Mouse (Mus musculus) retina, postnatal 1 day (tissue): ENCODE measurements at regions not wholly inside any gene's neighbourhood (a gene's known extent, or its start where the extent isn't known, plus 50 kb on each side); places are given as distances from the start of the nearest gene placed in this dataset.

Source experiments
- DNase-seq: peaks from one replicate; pipeline ENCODE4 v3.0.0-alpha.2; 2012

DNA sequence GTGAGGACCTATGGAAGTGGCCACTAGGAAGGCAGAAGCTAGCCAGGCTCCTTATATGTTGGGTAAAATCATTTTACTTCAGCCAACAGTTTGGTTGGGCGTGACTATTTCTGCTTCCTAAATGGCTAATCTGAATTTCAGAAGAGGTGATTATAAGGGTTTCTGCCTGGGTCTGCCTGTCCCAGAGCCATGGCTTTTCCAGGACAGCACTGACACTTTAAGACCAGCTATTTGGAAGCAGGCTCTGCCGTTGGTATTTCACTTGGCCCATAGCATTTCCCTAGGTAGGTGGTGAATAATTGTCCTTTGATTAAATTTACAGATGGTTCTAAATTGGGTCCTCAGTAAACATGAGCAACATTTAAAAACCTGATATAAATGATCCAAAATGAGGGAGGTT is 240.3 kb downstream of the Plpp3 start:
- no peak for DNase-seq

- no peak for DNase-seq
These were observed 244.9 kb downstream of the Plpp3 start for GRCm38 (mm10) chr4:105402021-105402420.

DNA sequence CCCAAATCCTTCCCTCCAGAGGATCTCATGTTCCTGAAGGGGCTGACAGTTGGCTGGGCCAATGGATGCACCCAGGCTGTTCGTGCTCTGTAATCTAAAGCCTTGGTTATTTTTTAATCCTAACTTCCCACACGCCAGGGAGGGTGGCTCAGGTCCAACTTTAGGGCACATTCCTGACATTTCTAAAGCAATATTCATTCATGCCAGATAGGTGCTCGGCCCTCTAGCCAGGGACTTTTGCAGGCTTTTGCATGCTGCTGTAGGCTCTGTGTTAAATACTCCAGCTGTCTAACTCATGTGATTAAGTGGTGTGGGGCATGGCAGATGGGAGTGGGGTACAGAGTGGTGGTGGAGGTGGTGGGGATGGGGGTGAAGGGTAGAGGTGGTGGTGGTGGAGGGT is 246.0 kb downstream of the Plpp3 start:
- no peak for DNase-seq

GRCm38 (mm10) chr4:105403686-105404085 is 246.5 kb downstream of the Plpp3 start:
- DNase-seq = no peak

GRCm38 (mm10) chr4:105405728-105406127 is 248.6 kb downstream of the Plpp3 start:
- no peak for DNase-seq

- no peak for DNase-seq
These were observed 249.8 kb downstream of the Plpp3 start for GRCm38 (mm10) chr4:105406786-105407464.

GRCm38 (mm10) chr4:105408896-105409295 is 251.7 kb downstream of the Plpp3 start:
- no peak for DNase-seq

DNA sequence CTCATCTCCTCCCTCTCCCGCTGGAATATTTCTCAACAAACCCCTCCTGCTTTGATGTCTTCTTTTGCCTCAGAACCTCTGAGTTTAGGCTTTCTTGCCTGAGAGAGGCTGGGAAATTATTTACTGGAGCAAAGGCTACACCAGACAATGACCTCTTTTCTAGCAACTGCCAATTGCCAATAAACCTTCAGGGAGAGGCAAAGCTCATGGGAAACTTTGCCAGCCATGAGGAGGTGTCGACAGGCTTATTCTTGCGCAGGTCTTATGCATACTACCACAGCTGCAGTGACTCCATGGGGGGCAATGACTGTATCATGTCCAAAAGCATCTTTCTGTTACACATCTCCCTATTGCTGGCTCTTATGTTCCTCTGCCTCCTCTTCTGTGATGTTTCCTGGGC is 260.0 kb downstream of the Plpp3 start:
- DNase-seq = no peak

DNA sequence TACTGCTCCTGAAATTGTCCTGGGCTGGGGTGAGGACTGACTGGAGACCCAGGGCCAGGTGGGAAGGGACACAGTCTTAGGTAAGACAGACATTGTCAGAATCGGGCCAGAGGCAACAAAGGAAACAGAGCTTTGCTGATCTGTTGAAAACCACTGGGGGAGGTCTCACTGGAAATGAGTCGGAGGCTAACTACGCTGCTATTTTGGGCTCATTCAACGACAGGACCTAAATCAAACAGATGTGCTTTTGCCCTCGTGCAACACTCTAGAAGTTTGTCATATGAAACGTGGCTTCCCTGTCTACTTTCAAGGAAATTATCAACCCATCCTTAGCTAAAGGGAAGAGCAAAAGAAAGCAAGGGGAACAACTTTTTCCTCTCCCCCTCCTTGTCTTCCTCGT is 265.3 kb downstream of the Plpp3 start:
- DNase-seq = no peak

GRCm38 (mm10) chr4:105423727-105424201 is 266.6 kb downstream of the Plpp3 start:
- DNase-seq = no peak

DNA sequence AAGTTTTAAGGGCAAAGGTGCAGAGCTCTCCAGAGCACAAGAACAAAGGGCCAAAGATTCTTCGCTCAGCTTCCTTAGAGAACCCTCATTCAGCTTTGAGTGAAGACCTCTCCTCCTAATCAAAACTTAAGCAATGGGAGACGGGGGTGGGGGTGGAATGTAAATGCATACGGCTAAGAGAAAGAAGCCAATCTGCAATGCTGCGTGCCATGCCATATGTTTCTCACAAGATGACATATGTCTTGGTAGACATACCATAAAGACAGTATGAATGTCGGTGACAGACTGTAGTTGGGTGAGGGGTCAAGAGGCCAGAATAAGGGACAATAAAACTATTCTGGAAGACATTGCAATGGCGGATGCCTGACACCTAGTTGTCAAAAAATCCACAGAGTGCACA is 267.9 kb downstream of the Plpp3 start:
- no peak for DNase-seq

- DNase-seq = no peak
These were observed 270.4 kb downstream of the Plpp3 start for GRCm38 (mm10) chr4:105427581-105427980.

GRCm38 (mm10) chr4:105429381-105430100 is 272.4 kb downstream of the Plpp3 start:
- no peak for DNase-seq

- no peak for DNase-seq
These were observed 275.3 kb downstream of the Plpp3 start for GRCm38 (mm10) chr4:105432461-105432860.

- no peak for DNase-seq
These were observed 280.0 kb downstream of the Plpp3 start for GRCm38 (mm10) chr4:105437141-105437540.

DNA sequence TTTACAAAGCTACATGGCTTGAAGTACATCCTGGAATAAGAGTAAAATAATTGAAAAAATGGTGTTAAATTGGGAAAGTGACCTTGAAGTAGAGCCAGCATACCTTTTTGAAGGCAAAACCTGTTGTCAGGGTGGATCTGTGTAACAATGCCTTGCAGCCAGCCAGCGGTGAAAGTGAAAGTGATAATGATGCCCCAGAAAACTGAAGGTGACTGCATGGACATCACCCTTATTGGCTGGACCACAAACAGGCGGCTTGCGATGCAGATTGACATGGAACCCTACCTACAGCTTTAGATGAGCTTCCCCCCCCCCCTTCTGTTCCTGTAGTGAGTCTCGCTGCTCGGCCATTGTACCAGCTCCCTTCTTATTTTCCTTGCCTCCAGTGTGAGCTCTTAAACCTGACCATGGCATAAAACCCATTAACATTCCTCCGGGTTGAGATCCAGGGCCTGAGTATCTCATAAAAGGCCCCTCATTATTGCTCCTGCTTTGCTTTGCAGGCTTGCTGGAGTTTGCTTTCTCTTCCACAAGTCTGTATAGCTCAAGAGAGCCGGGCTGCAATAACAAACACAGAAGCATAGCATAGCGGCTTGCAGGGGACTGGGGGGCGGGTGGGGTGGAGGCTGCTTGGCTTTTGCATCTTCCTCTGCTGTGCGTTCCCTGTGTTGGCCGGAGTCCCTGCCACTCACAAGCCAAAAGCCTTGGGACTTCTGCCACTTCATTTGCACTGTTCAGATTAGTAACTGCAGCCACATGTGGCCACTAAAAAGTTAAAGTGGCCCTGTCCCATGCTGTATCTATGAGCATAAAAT is 292.1 kb downstream of the Plpp3 start:
- DNase-seq = no peak

DNA sequence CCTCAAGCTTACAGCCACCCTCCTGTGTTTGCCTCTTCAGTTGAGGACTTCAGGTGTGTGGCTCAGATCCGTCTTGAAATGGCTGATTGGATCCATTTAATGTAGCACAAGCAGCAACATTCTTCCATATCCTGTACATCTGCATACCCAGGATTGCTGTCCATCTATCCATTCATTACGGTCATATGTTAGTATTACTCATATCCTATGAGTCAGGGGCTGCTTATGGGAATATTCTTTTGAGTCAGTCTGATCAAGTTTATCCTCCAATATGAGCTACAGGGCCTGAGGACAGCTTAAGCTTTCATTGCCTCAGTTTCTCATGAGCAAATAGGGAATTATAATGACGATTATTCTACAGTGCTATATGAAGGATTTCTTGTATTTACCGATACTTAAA is 293.7 kb downstream of the Plpp3 start:
- no peak for DNase-seq

GRCm38 (mm10) chr4:105451871-105452270 is 294.7 kb downstream of the Plpp3 start:
- no peak for DNase-seq

DNA sequence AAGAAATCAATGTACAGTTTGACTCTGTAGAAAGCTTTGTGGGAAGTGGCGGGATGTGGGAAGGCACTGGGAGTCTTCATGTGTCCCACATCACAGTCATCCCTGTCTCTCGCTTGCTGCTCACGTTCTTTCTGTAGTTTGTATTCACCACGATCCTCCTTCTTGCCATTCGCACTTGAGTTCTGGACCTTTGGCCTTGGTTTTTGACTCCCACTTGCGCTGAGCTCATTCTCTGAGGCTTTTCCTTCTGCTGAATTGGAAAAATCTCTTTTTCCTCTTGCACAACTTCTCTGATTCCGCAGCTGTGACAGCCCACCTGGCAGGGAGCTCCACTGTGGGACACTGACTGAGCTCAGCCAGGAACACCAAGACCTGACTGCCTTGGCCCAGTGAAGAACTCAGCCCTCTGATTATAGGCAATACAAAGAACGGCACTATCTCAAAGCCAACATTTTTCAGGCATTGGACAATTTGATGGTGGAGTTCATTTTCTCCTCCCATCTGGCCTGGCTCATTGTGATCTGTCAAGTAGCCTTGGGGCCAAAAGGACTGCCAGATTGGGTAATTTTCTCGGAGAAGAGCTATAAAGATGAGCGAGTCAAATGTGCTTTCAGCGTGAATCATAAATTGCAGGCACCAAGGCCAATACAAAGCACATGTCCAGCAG is 299.9 kb downstream of the Plpp3 start:
- no peak for DNase-seq

GRCm38 (mm10) chr4:105459991-105460688 is 303.0 kb downstream of the Plpp3 start:
- DNase-seq = peak; percentile 76

- DNase-seq = no peak
These were observed 303.5 kb downstream of the Plpp3 start for GRCm38 (mm10) chr4:105460689-105461005.

- peak; percentile 14 for DNase-seq
These were observed 310.7 kb downstream of the Plpp3 start for GRCm38 (mm10) chr4:105467811-105468210.
